Mouse (Mus musculus): ENCODE data around the gene Itga5.

Itga5 gene

DNA sequence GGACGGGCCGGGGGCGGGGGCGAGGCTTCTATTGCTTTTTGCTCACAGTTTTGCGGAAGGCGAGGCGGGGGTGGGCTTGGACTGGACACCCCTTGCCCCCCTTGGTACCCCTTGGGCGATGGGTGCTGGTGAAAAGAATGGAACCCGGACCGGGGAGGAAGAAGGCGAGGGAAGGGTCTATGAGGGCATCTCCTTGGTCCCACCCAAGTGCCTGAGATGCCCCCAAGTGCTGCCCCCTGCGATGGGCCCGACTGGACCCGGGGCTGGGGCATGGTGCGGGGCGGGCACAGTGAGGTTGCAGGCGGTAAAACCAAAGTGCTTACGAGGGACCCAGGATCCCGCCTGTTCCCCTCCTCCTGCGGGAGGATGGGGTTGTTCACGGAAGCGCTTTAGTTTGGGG lies 52.4 kb downstream of the Itga5 start:
- DNase-seq (ENCODE audit: extremely low spot score, low read depth, low spot score), result no peak

GRCm38 (mm10) chr15:103313495-103314095 lies 53.0 kb downstream of the Itga5 start:
- DNase-seq (ENCODE audit: extremely low spot score, low read depth, low spot score), result no peak

DNA sequence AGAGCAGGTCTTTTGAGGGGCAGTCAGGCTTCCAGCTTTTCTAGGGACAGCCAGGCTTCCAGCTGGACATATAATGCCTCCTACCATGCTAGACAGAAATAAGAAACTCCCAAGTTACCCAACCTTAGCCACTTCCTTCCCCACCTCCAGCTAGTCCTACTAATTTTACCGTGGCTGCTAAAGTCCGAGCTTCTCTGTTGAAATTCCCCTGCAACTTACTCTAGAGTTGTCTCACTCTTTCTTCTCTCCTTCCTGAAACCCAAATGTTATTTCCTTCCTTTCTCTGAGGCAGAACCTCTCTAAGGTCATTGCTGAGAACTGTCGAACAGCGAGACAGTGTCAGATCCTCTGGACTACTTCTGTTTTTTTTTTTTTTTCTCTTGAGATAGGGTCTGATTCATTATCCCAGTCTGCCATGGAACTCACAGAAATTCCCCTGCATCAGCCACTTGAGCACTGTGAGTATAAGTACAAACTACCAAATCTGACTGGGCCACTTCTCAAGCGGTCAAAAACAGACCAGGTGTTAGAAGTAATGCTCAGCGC lies 56.1 kb downstream of the Itga5 start, which contains the start of gene Gpr84:
Gene Gpr84, minus strand, starts transcription at position 248 of the 546 bp plus-strand sequence.
- DNase-seq (ENCODE audit: extremely low spot score, low read depth, low spot score), result no peak

DNA sequence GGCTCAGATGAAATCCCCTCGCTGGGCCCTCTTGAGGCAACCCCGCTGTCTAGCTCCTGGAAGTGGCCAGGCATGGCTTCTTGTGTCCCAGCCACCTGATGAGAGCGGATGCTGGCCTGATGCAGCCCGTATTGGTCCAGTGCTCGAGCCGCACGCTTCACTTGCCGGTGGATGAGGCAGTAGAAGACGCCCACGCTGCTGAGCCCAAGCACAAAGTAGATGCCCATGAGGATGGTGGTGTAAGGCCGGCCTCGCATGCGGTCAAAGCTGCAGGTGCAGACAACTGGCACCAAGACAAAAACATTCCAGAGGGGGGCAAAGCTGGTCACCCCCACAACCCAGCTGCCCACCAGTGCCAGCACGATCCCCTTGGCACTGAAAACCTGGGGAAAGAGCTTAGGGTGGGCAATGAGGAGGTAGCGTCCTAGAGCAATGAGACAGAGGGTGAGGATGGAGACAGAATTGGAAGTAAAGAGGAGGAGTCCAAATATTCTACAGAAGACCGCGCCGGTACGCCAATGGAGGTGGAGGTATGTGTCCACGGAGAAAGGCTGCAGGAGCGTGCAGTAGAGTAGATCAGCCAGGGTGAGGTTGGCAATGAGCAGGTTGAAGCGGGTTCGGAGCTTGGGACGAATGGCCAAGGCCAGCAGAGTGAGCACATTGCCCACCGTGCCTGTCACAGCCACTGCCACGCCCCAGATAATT lies 57.5 kb downstream of the Itga5 start:
- no peak for DNase-seq (ENCODE audit: extremely low spot score, low read depth, low spot score)

- no peak for DNase-seq (ENCODE audit: extremely low spot score, low read depth, low spot score)
These were observed 58.3 kb downstream of the Itga5 start for GRCm38 (mm10) chr15:103308056-103308875.

DNA sequence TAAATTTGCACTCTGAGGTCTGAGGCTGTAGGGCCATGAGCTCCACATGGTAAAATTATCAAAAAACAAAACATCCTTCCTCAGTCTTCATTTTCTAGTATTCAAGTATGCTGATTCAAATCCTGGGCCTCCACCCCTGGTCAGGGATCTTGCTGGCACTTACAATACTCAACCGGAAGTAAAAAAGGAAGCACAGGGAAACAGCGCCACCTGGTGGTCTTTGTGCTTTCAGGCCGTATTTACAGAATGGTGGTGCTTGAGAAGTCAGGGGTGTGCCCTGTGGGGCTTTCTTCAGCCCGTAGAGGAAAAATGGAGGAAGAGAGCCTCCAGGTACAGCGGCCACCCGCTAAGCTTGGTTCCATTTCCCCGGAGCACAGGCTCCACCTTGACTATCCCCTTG lies 59.4 kb downstream of the Itga5 start:
- peak; percentile 99 for DNase-seq (ENCODE audit: extremely low spot score, low read depth, low spot score)

DNA sequence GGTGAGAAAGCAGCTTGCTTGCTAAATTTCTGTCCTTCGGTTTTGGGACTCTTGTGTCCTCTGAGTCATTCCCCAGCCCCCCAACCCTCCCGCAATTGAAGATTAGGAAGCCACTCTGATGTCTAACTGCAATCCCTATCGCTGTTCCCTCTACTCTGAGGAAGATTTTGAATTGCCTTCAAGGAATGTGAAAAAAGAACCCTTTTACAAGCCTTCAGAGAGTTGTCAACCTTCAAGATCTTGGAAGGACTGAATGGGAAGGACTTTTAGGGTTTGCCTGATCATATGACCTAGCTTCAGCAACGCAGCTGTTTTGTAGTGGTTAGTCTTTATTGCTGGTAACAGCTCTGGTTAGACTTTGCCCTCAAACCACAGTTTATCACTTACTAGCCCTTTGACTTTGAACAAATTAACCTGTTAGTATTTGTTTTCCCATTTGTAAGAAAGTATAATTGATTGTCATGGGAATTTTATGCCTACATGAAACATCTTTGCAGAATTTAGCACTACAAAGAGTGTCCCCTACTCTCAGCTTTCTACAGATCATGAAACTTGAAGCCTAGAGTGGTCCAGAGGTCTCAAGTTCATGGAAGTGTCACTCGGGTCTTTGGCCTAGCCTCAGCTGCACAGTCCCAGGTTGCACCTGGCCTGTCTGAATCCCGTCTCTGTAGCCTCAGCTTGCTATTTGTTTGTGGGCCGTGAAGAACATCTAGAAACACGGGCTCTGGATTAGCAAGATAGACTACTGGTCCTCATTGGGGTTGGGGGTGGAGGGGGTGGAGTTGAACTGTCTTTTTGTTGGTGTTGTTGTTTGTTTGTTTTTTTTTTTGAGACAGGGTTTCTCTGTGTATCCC lies 60.5 kb downstream of the Itga5 start:
- no peak for DNase-seq (ENCODE audit: extremely low spot score, low read depth, low spot score)

DNA sequence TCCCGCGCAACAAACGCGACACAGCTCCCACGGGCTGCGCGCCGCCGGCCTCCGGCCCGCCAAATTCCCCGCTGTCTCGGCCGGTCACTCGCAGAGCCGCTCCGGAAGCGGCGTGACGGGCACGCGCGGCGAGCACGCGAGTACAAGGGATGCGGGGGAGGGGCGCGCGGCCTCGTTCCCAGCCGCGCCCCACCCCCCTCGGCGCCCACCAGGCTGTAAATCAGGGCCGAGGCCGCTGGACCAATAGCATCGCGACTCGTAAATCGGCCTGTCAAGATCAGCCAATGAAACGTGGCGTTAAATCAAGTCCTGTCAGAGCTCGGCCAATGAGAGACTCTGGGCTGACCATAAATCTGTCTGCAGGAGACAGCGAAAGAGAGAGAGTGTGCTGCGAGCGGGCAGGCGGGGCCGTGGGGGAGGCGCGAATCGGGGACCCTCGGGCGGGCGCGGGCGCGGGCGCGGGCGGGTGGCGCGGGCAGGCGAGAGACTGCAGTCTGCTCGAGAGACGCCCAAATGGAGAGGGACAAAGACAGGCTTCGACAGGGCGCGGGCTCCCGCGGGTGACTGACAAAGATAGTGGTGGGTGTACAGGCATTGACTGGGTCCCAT lies 61.4 kb downstream of the Itga5 start:
- DNase-seq (ENCODE audit: extremely low spot score, low read depth, low spot score), result peak; percentile 98

DNA sequence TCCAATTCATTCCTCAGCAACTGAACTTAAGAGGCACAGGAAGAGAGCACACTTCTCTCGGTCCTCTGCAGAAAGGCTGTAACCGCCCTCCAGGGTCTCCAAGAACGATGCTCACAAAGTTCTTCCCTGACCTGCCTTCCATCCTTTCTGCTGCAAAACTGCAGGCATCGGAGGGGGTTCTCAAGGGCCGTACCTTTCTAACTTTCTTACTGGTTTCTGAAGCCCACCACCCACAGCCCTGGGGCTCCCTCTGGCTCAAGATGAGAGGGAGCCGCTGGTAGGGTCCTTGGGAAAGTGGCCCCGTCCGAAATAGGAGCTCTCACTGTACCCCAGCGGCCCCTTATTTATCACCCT lies 62.0 kb downstream of the Itga5 start:
- no peak for DNase-seq (ENCODE audit: extremely low spot score, low read depth, low spot score)

DNA sequence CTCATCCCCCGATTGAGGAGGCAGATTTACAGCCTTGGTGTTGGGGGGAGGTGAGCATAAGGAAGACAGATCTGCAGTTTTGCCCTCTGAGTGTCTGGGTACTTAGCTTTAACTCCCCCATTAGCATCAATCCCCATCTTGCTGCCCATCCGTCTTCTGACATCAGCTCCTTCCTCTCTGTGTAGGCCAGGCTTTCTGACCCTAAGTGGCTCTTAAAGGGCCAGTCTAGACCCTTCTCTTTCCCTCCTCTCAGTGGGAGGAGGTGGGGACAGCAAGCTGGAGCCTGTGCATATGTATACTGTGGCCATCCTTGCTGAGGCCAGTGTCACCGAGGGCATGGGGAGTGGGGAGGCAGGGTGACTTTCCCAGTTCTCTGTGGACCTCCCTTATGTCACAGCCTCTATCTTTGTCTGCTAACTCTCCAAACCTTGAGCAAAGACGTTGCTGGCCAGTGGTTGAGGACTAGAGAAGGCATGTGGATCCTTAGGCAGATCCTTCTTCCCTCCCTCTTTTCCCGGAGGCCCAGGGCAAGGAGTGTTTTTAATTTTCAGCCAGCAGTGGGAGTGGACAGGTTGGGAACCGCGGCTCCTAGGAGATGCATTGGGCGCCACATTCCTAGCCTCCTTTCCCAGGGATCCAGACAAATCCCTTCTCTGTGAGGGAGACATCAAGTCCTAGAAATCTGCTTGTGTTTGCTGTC lies 62.5 kb downstream of the Itga5 start:
- DNase-seq (ENCODE audit: extremely low spot score, low read depth, low spot score), result no peak

- no peak for DNase-seq (ENCODE audit: extremely low spot score, low read depth, low spot score)
These were observed 64.1 kb downstream of the Itga5 start for GRCm38 (mm10) chr15:103302341-103303021.

DNA sequence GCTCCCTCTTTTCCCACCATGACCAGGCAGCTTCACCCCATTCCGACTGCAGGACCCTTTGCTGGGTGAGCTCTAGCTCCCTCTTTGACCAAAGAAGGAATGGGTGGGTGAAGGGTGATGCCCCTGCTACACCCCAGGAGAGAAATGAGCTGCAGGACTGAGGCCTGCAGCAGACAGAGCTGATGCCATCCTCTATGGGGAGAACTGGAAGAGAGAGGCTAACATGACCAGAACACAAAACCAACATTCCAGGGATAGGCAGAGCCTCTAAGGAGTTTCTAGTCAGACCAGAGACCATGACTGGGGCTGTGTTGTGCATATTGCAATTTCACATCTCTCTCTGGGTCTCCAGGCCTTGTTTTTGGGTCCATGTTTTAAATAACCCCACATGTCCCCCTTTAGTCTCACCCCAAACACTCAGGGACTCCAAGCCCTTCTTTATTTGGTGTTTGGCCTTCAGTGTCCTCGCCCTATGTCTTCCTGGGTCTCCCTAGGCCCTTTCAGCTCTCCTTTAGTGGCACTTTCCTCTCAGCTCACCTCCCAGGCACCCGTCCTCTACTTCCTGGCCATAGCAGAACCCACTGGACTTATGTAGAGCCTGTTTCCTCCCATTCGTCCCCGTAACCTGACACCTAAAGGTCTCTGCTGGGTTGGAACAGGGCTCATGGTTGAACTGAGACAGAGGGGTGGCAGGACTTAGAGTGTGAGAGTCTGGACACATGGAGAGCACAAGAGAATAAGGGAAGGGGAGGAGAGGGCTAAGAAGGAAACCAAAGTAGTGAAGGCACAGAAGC lies 64.8 kb downstream of the Itga5 start:
- DNase-seq (ENCODE audit: extremely low spot score, low read depth, low spot score), result no peak

DNA sequence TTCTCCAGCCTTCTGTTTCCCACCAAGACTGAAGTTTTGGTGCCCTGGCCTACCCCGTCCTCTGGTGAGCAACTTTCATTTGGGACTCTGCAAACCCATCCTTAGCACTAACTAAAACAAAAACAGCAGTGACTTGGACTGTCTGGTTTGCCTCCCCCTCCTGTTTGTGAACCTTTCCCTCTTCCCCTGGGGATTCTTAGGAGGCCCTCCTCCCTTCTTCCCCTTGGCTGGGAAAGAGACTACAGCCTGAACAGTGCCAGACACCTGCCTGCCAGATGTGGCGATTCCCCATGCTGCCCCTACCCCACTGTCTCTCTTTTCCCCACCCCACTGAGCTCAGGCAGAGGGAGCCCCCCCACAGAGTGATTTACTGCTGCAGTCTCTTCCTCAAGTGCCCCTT lies 65.5 kb downstream of the Itga5 start:
- no peak for DNase-seq (ENCODE audit: extremely low spot score, low read depth, low spot score)

DNA sequence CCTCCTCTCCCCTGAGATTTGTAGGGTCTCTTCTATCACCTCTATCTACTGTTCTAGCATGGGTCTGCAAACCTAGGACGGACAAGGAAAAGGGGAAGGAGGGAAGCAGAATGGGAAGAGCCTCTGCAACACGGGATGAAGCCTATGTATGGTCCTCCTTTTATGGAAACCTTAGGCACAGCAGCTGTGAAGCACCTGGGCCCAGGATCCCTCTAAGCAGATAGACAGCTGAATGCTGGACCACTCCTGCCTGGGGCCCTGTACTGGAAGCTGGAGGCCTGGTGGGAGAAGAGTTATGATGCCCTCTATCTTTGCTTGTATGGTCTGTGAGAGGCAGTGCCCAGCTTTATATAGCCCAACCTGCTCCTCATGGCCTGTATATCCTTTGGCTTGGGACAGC lies 66.0 kb downstream of the Itga5 start:
- DNase-seq (ENCODE audit: extremely low spot score, low read depth, low spot score), result no peak

DNA sequence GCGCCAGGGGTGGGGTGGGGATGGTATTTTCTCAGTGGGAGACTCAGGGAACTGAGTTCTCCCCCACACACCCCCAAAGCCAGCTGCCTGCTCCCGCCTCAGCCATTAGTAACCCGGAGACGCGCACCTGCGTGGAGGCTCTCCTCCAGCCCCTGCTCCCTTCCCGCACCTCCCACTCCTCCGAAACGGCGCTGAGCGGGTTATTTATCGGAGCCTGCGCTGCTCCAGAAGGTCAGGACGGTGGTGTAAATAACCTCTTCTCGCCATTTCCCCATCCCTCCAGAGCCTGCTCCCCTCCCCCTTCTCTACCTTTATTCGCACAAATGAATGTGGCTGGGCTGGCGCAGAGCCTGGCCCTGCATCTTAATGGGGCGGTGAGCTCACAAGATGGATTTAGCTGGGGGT lies 66.5 kb downstream of the Itga5 start:
- DNase-seq (ENCODE audit: extremely low spot score, low read depth, low spot score), result no peak

DNA sequence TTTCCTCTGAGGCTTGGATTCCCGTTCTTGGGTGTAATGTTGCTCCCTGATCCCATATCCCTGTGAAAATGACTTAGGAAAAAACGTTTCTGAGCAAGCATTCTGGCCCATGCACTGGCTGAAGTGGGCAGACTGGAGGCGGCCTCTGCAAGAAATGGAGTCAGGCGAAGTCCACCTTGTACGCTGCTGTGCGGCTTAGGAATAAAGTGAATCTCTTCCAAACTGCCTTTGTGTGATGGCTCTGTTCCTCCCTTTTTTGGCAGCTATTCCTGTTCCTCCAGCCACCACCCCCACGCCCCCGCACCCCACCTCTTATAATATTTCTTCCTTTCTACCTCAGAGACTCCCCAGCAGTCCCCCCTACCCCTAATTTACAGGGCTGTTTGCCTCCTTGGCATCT lies 66.9 kb downstream of the Itga5 start:
- no peak for DNase-seq (ENCODE audit: extremely low spot score, low read depth, low spot score)

- no peak for DNase-seq (ENCODE audit: extremely low spot score, low read depth, low spot score)
These were observed 67.5 kb downstream of the Itga5 start for GRCm38 (mm10) chr15:103298861-103299616.

DNA sequence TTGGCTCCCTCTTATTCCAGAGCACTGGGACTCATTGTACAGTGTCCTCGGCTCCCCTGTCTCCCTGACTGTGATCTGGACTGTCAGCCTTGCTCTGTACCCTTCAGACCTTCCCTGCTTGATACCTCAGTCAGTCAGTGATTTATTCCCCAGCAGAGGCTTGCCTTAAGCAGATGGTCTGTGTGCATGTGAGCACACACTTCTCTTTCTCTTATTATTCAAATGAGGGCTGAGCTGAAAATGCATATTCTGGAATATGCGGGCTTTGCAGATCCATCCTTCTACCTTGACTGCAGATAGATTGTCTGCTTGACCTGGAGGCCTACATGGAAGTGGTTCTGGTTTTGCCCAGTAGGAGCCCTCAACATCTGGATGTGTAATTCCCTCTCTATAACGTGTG lies 68.5 kb downstream of the Itga5 start:
- no peak for DNase-seq (ENCODE audit: extremely low spot score, low read depth, low spot score)

All from hindlimb bud, embryonic 11.5 days (tissue).